Mouse (Mus musculus) Muller cell, postnatal 12 days (primary cell): Measurements from ENCODE around the gene Gm17359.

Experiments
- DNase-seq: peaks from one replicate; pipeline ENCODE4 v3.0.0-alpha.2; 2015; ENCODE audit errors: inconsistent ontology term

The Gm17359 gene

DNA sequence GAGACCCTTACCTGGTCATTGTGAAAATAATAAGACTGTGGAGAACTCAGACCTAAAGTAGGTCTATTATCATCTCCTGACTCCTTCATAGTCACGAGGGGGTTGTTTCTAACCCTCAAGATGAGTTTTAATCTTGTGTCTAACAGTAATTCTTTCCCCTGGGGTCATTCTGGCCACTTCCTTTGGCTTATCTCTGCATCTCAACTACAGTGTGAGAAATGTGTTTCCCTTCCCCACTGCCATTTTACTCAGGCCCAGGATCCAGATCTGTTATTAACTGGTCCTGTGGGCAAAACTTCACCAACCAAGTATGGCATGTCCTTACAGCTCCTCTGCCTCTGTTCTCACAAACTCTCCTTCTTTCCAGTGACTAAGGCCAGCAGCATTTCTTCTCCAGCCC is 12.8 kb downstream of the Gm17359 start:
- DNase-seq = no peak

GRCm38 (mm10) chr3:79358721-79359120 is 22.3 kb downstream of the Gm17359 start:
- DNase-seq = no peak

GRCm38 (mm10) chr3:79360317-79361101 is 24.0 kb downstream of the Gm17359 start:
- DNase-seq = no peak

DNA sequence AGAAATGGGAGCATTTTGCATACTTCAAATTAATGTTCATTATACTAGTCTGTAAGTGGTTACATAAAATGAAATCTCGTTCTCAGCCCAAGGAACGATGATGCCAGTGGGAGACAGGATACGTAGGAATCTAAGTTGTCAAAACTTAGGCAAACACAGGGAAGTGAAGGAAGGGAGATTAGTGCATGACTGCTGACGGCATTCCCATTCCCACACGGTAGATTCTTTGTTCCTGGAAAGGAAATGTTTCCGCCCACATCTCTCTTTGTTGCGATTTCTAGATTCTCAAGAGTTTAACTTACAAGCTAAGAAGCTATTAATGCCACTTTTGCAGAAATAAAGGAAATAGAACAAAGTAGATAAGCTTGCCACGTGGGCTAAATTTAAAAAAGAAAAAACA is 29.6 kb downstream of the Gm17359 start:
- no peak for DNase-seq

- DNase-seq = no peak
These were observed 31.8 kb downstream of the Gm17359 start for GRCm38 (mm10) chr3:79368306-79368705.

DNA sequence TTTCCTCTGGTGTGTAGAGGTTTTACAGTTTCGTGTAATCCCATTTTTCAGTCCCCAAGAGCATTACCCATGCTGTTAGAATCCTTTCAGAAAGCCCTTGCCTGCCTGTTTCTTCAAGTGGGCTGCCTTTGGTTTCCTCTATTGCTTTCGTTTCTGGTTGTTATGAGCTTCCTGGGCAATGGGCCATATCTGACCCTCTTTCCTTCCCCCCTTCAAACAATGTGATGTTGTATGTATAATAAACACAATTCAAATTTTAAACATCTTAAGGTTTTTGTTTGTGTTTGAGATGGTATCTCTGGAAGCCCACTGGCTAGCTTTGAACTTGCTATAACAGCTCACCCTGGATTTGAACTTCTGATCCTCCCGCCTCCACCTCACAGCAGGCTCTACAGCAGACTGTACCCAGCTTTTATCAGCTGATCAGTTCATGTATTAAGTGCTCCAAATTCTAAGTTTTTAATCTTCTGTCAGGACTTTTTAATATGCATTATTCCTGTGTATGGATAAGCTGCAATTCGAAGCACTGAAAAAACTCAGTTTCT is 34.0 kb downstream of the Gm17359 start:
- DNase-seq = no peak

DNA sequence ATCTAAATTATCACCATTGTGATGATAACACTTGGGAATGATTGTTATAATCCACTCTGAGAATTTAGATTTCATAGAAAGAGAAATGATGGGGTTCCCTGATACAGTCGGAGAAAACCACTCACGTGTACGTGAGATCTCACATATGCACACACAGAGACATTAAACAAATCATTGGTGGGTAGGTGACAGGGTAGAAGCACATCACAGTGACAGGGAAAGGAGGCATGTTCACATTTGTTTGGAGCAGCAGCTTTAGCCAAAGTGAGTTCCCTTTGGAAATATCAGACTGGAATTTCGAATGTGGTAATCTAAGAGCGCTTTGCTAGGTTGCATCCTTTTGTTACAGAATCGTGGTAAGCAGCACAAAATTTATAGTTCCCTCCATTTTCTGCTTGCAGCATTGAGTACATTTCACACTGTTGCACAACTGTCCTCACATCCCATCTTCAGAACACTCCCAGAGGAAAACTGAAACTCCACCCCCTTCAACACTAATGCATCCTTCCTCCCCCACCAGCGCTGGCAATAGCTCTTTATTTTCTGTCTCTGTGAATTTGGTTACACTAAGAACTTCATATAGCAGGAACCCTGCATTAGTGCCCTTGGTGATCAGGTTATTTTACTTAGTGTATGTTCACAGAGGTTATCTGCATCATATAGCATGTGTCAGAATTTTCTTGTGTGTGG is 35.2 kb downstream of the Gm17359 start:
- no peak for DNase-seq

DNA sequence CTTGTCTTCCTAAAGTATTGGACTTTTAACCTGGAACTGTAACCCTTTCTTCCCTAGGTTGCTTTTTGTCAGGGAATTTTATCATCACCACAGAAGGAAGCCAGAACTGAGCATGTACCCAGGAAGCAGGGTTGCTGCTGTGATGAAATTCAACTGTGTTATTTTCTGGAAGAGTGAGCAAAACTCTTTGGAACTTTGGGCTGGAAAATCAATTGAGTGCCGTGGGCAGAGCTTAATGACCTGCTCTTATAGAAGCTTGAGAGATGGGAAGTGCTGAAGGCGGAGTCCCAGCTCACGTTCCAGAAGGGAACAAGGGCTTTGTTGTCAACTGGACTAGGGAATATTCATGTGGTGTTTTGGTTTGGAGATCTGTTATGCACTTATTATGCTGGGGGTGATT is 37.5 kb downstream of the Gm17359 start:
- DNase-seq = peak; percentile 9

- DNase-seq = no peak
These were observed 41.6 kb downstream of the Gm17359 start for GRCm38 (mm10) chr3:79378086-79378485.

DNA sequence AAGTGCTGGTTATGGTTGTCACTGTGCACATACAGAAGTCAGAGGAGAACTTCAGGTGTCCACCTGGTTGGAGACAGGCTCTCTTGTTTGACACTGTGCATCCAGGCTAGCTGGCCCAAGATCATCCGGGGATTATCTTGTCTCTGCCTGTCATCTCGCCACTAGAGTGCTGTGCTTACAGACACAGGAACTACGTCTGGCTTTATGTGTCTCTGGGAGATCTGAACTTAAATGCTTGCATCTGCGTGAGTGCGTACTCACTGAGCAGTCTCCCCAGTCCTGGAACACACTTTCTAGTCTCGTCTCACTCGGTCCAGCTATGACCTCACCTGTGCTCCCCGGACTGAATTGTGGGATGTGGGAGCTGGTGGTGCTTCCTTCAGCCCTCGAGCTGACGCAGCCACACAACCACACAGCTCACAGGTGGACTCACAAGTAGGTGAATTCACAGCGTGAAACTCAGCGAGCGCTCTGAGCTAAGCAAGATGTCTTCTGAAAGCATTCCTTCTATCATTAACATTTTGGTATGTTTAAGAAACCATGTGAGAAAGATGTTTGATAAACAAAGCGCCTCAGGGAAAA is 42.9 kb downstream of the Gm17359 start:
- DNase-seq = no peak

GRCm38 (mm10) chr3:79379873-79380595 is 43.6 kb downstream of the Gm17359 start:
- peak; percentile 14 for DNase-seq

DNA sequence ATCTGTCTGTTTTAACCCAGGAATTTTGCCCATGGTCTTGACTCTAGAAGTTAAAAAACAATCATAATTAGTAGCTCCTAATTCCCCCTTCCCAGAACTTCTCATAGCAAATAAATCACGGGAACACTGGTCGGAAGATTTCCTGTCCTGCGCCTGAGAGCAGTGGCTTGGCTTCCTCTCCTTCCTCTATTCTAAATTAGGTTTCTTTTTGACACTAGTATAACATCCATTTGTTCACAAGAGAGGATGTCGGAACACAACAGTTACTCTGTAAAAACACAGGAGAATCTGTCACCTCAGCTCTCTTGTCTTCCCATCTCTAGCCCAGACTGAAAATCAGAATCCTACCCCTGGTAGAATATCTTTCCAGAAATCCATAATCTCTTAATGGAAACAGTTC is 44.9 kb downstream of the Gm17359 start:
- no peak for DNase-seq

- no peak for DNase-seq
These were observed 49.1 kb downstream of the Gm17359 start for GRCm38 (mm10) chr3:79385434-79386029.

- no peak for DNase-seq
These were observed 52.6 kb downstream of the Gm17359 start for GRCm38 (mm10) chr3:79389081-79389480.

DNA sequence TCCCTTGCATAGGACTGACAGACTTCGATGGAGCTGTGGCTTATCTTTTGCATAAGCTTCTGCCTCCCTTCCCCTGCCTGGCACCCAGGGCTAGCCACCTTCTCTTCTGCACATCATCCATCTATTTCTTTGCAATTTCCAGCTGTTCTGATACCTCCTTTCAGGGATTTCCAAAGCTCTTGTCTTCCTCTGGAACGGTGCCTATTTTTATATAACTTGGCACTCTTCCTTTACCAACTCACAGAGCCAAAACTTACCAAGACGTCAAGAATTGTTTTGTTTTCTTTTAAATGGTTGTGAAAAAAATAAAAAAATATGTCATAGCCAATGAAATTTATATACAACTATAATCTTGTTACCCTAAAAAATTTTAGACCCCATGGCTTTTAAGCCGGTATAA is 64.1 kb downstream of the Gm17359 start:
- no peak for DNase-seq

GRCm38 (mm10) chr3:79402056-79402455 is 65.6 kb downstream of the Gm17359 start:
- DNase-seq = no peak

DNA sequence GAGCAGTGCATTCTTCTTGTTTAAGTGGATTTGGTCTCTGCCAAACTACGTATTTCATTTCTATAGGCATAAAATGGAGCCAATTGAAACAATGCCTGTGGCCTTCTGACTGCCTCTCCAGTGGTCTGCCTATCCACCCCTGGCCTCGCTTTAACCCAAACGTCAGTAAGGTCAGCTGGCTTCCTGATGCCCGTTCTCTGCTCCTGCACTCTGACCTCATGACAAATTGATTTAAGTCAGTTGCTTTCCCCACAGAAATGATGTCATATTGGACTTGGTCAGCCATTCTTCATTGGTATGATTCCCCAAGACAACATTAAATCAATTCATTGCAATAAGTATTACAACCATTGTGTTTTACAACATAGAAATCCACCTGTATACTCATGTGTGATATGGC is 72.1 kb downstream of the Gm17359 start:
- no peak for DNase-seq

DNA sequence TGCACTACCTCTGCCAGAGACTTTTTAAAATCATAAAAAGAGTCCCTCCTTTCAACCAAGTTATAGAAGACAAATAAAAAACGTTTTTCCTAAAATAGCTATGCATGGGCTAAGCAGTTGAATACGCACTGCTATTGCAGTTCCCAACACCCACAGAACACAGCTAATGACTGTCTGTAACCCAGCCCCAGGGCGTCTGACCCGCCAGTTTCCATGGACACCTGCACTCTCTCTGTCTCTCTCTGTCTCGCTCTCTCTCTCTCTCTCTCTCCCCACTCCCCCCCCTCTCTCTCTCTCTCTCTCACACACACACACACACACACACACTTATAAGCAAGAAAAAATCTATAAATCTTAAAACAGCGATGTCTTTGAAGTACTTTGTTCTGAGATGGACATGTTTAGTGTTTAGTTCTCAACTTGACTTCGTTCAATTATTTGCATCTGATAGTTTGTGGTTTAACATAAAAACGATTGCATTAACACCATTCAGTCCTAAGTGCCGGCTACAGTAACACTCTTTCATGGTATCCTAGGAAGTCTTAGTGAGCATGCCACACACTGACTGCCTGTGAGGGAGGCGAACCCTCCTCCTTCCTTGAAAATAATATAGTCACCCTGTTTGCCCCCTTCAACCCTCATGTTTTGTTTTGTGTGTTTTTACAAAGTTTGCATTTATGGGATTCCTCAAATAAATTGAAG is 73.6 kb downstream of the Gm17359 start:
- DNase-seq = peak; percentile 54

DNA sequence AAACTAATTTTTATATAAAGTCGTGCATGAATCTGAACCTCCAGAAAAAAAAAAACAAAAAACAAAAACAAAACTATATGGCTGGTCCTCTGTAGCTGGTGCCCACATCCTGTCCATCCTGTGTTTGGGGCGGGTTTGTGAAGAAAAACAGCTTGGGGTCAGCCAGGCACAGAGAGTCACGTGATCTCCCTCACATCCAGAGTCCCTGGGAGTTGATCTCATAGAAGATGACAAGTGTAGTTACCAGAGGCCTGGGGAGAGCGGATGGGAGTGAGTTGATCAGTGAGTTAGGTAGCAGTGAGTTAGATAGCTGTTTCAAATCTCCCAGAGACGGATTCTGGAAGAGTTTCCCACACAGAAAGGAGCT is 74.2 kb downstream of the Gm17359 start:
- peak; percentile 45 for DNase-seq

GRCm38 (mm10) chr3:79411666-79412065 is 75.2 kb downstream of the Gm17359 start:
- peak; percentile 73 for DNase-seq

GRCm38 (mm10) chr3:79413492-79413891 is 77.0 kb downstream of the Gm17359 start:
- no peak for DNase-seq
